Mouse (Mus musculus): ENCODE data around the gene Coro6.

Gene Coro6

DNA sequence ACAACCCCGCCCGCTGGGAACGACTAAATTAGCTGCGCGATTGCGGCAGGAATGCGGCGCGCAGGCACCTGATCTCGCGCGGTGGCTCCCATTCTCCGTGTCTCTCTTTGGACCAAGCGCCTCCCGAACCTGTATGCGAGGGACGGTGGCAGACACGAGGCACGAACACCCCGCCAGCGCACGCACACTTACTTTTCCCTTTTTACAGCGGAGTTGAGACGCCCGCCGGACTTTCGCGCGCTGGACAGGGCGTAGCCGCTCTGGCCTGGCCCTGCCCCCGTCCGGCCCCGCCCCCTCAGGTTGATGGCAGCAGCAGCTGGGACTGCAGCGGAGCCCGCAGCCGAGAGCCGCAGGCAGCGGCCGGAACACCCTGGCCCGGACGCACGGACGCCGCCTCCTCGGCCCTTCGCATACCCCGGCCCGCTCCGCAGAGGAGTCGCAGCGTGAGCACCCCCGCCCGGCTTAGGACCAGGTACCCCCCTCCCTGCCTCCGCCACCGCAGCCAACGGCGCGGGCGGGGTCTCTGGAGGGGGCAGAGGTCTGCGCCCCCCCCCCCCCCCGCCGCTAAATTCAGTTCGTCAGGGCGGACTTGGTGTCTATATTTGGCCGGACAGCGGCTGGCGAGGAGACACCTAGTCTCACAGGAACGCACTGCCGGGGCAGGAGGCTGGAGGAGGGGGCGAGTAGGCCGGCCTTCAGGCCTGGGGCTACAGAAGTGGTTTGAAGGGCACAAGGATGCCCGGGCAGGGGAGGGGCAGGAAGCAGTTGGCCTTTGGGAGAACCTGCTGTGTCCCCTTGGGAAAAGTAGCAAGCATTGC is at the start of gene Coro6:
TSS of gene Coro6 (plus strand) at position 129 of the 818 bp plus-strand sequence.
- DNase-seq (ENCODE audit: low spot score in 2 of 2) = peak in 1 of 2 experiments; percentile 50

DNA sequence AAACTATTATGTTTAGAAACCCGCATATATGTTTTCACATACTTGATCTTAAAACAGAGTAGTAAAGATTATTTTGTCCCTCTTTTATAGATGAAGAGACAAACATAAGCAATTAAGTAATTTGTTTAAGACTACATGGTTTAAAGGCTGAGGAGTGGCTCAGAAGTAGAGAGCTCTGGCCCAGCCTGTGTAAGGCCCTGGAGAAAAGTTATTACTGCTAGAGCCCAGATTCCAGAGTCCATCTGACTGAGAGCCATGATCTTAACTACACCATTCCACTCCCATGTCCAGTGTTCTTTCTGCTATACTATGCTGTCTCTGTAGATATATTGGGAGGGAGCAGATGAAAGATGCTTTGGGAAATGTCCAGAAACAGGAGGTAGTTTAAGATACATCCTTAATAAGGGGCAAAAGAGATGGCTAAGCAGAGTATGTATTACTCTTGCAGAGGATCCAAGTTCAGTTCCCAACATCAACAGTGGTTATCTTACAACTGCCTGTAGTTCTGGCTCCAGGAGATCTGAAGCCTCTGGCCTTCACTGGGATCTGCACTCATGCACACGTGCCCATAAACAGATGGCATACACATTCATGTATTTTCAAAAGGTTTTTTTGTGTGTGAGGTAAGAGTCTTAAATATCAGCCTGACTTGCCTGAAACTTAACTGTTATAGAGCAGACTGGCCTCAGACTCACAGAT is 47.9 kb upstream of the Coro6 start:
- no peak for DNase-seq (ENCODE audit: low spot score in 2 of 2)

GRCm38 (mm10) chr11:77416212-77417000 is 45.8 kb upstream of the Coro6 start:
- DNase-seq (ENCODE audit: low spot score in 2 of 2) = no peak

- no peak for DNase-seq (ENCODE audit: low spot score in 2 of 2)
Observed at GRCm38 (mm10) chr11:77418021-77418420, 44.2 kb upstream of the Coro6 start.

- no peak for DNase-seq (ENCODE audit: low spot score in 2 of 2)
Observed at GRCm38 (mm10) chr11:77423175-77423859, 38.9 kb upstream of the Coro6 start.

DNA sequence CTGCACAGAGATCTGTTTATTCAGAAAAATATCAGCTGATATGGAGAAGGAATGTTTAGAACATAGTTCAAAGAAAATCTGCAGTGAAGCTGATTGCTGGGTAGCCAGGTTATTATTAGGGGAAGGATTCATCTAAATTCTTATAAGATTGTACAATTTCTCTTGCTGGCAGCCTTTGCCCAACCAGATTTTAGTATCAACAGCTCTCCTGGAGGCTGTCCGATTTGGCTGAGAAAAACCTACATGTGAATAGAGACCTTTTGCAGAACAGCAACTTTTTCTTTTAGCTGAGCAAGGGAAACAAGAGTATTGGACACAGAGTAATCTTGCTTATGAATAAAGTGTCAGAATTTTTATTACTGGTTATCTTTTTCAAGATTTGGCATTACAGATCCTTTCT is 33.8 kb upstream of the Coro6 start:
- no peak for DNase-seq (ENCODE audit: low spot score in 2 of 2)

GRCm38 (mm10) chr11:77437026-77437425 is 25.2 kb upstream of the Coro6 start:
- DNase-seq (ENCODE audit: low spot score in 2 of 2) = no peak

DNA sequence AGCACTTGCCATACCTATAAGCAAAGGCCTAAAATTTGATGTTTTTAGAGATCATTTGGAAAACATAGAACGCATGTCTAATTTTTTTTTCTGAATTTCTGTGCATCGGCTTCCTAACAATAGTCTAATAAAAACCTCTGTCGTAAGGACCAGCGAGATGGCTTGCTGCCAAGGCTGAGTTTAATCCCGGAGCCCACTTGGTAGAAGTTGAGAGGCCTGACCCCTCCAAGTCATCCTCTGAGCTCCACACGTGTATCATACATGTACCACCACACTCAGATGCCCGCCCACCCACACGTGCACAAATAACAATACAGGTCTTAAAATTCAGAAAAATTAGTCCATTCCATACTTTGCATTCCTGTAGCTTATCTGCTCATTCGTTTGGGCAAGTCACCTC is 22.1 kb upstream of the Coro6 start:
- DNase-seq (ENCODE audit: low spot score in 2 of 2) = peak in 1 of 2 experiments; percentile 1

DNA sequence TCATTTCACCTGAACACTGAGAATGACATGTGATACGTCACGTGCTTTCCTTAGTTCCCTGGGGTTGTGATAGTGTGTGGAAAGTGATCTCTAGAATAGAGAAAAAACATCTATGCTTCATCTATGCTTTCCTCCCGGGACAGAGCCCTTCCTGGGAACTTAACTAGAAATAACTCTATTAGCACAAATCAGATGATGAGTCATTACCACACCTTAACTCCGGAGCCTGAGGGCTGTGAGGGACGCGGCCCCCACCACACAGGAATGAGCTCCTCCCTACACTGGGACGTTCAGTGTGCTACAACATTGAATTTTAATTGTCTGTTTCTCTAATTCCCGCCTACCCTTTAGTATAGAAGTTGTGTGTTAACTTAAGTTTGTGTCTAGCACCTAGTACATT is 21.2 kb upstream of the Coro6 start:
- DNase-seq (ENCODE audit: low spot score in 2 of 2) = no peak

DNA sequence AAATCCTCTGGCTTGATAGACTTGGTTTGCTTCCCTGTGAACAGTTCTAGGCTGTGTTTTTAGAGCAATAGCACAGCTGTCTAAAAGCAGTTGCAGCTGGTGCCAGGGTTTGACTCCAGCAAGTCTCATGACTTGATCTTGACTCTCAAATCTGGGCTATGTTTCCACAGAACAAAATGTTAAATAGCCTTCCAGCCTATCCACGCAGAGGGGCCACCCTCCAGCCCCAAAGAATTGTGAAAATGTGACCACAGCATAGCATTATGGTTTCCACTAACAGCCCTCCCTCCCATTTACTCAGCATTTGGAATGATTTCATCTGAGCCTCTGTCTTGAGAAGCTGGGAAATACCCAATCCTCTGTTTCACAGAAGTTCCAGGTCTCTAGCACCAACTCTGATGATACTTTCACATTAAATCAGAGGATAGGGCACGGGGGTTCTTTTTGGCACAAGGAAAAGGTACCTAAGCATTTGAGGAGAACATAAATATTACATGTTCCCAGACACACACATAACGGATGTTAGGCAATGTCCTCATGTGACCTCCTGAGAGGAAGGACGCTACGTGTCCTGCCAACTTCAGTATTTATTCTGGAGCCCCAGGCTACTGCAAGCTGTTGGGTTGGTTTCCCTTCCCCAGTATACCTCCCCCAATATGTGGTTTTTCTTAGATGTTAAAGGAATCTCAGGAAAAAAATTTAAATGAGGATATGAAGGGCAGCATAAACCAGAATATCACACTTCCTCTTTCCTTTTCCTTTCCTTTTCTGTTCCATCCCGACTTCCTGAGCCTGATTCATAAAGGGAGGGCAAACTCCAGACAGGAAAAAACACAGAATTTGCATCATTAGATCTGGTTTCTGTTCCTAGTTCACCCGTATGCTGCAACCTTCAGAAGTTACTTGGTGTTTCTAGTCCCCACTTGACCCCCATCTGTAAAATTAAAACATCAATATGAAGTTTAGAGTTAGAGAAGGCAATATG is 19.7 kb upstream of the Coro6 start:
- DNase-seq (ENCODE audit: low spot score in 2 of 2) = peak in 1 of 2 experiments; percentile 5

- peak in 1 of 2 experiments; percentile 6 for DNase-seq (ENCODE audit: low spot score in 2 of 2)
Observed at GRCm38 (mm10) chr11:77444939-77445338, 17.3 kb upstream of the Coro6 start.

- DNase-seq (ENCODE audit: low spot score in 2 of 2) = peak; percentile 38 to 47
Observed at GRCm38 (mm10) chr11:77446628-77447041, 15.6 kb upstream of the Coro6 start.

- no peak for DNase-seq (ENCODE audit: low spot score in 2 of 2)
Observed at GRCm38 (mm10) chr11:77449224-77449623, 13.0 kb upstream of the Coro6 start.

GRCm38 (mm10) chr11:77451670-77452069 is 10.5 kb upstream of the Coro6 start:
- DNase-seq (ENCODE audit: low spot score in 2 of 2) = no peak

DNA sequence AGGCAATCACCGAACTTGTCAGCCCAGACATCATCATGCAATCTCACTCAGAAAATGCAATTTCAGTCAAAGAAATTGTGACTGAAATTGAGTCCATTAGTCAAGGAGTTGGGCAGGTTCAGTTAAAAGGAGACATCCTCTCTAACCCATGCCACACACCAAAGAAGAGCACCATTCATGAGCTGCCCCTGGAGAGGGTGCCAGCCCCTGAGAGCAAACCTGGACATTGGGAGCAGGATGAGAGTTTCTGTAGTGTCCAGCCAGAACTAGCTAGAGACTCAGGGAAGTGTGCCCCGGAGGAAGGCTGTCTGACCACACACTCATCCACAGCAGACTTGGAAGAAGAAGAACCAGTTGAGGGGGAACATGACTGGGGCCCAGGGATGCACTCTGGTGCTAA is 8.8 kb upstream of the Coro6 start:
- DNase-seq (ENCODE audit: low spot score in 2 of 2) = no peak

GRCm38 (mm10) chr11:77455770-77456510 is 6.3 kb upstream of the Coro6 start:
- DNase-seq (ENCODE audit: low spot score in 2 of 2) = no peak

GRCm38 (mm10) chr11:77456866-77457265 is 5.3 kb upstream of the Coro6 start:
- no peak for DNase-seq (ENCODE audit: low spot score in 2 of 2)

DNA sequence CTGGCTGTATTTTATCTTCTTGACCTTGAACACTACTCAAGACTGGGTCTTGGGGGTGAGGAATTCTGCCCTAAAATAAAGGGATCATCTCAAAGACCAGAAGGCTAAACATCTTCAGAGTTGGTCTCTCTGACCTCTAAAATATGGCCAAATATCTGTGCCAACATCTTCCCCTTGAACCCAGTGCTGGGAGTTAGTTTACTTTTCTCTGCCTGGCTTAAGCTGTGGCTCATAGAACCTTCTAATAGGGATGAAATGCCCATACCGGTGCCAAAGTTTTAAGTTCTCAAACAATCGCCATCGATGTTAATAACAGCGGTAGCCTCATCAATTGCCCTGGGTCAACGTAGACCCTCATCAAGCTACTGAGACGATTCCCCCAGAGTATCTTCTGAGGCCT is 355 bp upstream of the Coro6 start:
- no peak for DNase-seq (ENCODE audit: low spot score in 2 of 2)

GRCm38 (mm10) chr11:77463101-77463445 is 862 bp downstream of the Coro6 start:
- DNase-seq (ENCODE audit: low spot score in 2 of 2) = no peak

- no peak for DNase-seq (ENCODE audit: low spot score in 2 of 2)
Observed at GRCm38 (mm10) chr11:77463786-77464185, 1.6 kb downstream of the Coro6 start.
